Mouse (Mus musculus) brain, embryonic 14.5 days (tissue): ENCODE results near the gene S100a3.

Source experiments
- CTCF ChIP-seq: fragments of 200-500 bp; IDR thresholded peaks from 2 replicates; pipeline ENCODE4 v1.5.1; 2012; ENCODE audit warnings: inconsistent platforms, mild to moderate bottlenecking, moderate library complexity, borderline replicate concordance; ENCODE audit not compliant: insufficient read depth, insufficient read length; ENCODE audit errors: extremely low read depth
- POLR2A ChIP-seq: fragments of 200-500 bp; IDR thresholded peaks from 2 replicates; pipeline ENCODE4 v1.6.1; 2012; ENCODE audit warnings: mild to moderate bottlenecking, inconsistent platforms, borderline replicate concordance; ENCODE audit not compliant: poor library complexity, insufficient read depth, insufficient read length, severe bottlenecking; ENCODE audit errors: extremely low read depth

GRCm38 (mm10) chr3:90614148-90614530 is 53.8 kb downstream of the S100a3 start:
- TF ChIP-seq CTCF (no peak), POLR2A (no peak)
